In genomic region chr9:51714326-51714725, GRCm38 (mm10) we compare ENCODE assay signal across 16 mouse cellular contexts. TPM values are rescaled to one million over a fixed set of nuclear protein-coding genes. Genes with fewer than 3 reads are reported as not detected.
"Had no signal": no experiment of that assay in that cellular context is flagged by ENCODE, and none has a peak within 500 bp of the region (broad histone marks: within the 10 kb centered on the region; RNA-seq: fewer than 3 reads in every experiment).

No protein-coding gene starts in this region.

- H3K27ac ChIP-seq: lung, embryonic 15.5 days; macrophage; midbrain, embryonic 13.5 days; midbrain, embryonic 15.5 days; neural tube, embryonic 12.5 days; stomach, embryonic 15.5 days; stomach, postnatal 0 days had no signal

- H3K4me3 ChIP-seq: lung, embryonic 15.5 days; megakaryocyte, embryonic 14.5 days; midbrain, embryonic 13.5 days; midbrain, embryonic 15.5 days; neural tube, embryonic 12.5 days; stomach, embryonic 15.5 days had no signal

- DNase-seq: lung, adult 2 months; lung, postnatal 14 days; lung, postnatal 36 days; right cerebral cortex, postnatal 14 days; thymus, adult 2 months; thymus, postnatal 25 days; thymus, postnatal 4 days had no signal

RNA-seq across cellular contexts. Expression of gene Arhgap20, which starts 50.8 kb away (rescaled TPM):
- total RNA-seq: megakaryocyte progenitor cell, adult 5-6 weeks had no signal
